Mouse (Mus musculus): ENCODE measurements around the gene Itpkc. TPM values are rescaled to one million over a fixed set of nuclear protein-coding genes. Genes with fewer than 3 reads are reported as not detected.

The Itpkc gene
- 10 to 100 TPM; 19.3 to 20.9 TPM for total RNA-seq (2023)

DNA sequence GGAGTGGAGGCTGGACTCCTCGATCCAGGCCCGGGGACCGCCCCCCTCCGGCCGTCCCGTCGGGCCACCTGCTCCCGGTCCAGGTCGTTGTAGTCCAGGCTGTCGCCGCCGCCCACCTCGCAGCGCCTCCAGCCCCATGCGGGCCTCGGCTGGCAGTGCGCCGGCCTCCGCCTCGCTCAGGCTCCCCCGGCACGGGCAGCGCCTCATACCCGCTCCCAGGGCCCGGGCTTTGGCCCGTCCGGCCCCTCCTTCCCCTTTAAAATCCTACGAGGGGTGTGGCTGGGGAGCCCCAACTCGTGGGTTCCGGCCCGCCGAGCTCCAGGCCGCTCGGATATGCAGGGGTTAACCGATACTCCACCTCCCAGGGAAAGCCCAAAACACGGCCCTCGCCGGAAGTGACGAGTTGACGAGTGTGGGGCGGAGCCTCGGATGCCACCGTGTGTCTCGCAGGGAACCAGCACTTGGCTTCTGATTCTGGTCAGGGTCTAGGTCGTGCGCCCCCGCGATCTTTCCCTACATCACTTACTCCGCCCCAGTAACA, at the start of gene Itpkc:
TSS of gene Itpkc (minus strand) at position 381 of the 541 bp plus-strand sequence.

DNA sequence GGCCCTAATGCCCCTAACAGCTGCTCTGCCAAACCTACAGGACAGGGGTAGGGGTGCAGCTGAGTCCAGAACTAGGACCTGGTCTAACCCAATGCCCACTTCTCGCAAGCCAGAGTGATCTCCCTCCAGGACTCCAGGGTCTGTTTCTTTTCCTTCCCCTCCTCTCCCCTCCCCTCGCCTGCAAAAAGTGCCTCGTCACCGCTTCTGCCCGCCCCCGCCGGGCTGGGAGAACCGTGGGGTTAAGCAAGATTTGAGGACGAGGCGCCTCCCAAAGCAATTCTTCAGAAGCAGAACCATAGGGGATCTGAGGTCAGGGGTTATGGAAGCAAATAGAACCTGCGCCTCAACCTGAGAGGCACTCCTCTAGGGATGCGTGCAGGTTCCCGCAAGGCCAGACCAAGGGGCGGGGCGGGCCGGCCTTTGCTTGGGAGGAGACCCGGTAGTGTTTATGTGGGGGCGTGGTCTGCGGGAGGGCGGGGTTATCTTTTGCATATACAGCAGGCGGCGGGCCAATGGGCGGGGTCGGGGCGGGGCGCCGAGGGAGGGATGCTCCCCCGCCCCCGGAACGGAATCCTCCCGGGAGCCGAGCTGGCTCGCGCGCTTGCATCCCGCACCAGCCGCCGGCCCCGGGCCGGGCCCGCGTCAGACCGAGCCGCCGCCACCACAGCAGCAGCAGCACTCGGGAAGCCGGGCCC, 29.9 kb upstream of the Itpkc start, which contains the start of gene Numbl:
TSS of gene Numbl (plus strand) at position 229 of the 695 bp plus-strand sequence.

DNA sequence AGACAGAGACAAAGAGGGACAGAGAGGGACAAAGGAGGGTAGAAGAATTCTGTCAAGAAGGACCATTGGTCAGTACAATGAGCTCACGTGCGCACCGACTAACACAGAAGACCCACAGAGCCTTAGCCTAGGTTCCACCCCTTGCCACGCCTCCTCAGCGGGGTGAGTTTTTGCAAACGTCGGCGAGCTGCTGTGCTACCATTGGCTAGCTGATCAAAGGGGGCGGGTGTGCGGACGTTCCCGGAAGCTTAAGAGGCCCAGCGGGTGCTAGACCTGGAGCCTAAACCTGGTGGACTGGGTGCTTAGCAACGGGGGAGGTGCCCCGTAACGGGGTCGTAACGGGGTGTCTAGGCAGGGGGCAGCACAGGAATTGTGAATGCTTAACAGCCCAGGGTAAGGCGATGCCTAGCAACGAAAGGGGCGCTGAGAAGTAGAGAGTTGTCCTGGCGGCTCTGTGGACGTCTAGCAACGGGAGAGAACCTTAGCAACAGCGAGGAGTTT, 4.4 kb upstream of the Itpkc start, which contains the start of gene Coq8b:
TSS of gene Coq8b (plus strand) at position 243 of the 501 bp plus-strand sequence.

DNA sequence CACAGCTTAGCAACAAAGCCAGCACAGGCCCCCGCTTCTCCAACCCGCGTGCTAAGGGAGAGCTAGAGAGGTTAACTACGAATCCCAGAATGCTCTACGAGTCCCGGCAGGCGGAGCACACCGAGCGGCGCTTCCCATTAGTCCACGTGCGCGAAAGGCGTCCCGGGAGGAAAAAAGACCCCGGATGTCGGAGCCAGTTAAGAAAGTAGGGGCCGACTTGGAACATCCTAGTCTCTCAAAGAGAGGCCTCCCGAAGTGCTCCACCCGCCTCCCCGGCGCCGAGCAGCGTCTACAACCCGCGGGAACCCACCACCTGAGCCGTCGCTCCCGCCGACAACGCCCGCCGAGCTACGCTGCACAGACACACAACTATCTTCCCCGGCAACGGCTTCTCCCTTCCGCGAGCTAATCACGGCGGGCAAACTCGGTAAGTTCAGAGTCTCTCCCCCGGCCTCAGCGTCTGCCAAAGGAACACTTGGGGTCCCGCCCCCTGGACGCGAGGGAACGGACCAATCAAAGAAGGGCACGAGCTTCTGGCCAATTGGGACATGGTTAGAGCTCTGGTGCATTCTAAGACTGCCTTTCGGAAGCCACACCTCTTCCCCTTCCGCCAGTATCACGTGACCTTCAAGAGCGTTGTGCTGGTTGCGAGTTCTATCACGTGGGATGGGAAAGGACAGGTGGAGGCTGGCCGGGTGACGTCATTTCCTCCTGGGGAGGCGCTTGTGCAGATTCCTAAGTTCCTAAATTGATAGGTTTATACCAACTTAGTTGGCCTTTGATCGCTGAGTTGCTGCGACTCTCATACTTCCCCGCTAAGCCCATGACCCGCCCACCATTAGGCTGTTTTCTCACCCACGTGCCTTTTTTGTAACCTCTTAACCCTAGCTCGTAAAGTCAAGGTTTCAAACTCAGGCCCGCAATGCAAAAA, 32.5 kb downstream of the Itpkc start, which contains the start of the genes BC024978 and Snrpa:
TSS of gene BC024978 (plus strand) at position 101 of the 931 bp plus-strand sequence.
TSS of gene Snrpa (minus strand) at position 591 of the 931 bp plus-strand sequence.

DNA sequence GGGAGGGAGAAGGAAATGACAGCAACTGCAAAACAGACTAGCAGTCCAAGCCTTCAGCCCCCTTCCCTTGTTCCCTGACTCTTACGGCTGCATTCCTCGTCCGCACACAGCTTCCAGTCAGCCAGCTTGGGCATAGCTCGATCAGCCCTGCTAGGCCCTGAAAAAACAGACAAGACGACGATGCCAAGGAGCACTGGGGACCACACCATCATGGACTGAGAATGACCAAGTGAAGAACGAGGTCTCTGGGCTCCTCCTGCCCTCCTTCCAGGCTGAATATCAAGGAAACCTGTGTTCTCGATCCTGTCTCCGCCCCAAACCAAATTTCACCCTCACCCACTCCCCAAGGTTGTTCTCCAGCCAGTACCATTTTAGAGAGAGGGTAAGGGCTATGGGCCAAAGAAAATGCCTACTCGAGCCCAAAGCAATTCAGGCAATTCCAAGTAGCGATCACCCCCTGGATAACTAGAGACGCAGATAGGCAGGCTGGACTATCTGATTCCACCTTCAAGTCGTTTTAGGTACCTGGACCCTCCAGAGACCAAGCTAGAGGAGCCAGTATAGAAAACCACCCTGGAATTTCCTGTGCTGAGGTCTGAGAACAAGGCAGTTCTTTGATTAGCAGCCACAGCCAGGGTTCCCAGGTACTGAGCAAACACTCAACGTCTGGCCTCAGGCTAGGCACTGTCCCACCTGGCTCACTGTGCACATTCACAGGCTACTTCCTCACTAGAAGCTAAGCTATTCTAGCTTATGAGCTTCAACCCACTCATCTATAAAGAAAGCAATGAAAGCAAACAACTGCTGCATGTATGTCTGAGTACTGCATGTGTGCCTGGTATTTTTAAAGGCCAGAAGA, 47.4 kb downstream of the Itpkc start, which contains the start of the genes Gm21983 and Mia:
TSS of gene Gm21983 (minus strand) at position 250 of the 859 bp plus-strand sequence.
TSS of gene Mia (minus strand) at position 321 of the 859 bp plus-strand sequence.

DNA sequence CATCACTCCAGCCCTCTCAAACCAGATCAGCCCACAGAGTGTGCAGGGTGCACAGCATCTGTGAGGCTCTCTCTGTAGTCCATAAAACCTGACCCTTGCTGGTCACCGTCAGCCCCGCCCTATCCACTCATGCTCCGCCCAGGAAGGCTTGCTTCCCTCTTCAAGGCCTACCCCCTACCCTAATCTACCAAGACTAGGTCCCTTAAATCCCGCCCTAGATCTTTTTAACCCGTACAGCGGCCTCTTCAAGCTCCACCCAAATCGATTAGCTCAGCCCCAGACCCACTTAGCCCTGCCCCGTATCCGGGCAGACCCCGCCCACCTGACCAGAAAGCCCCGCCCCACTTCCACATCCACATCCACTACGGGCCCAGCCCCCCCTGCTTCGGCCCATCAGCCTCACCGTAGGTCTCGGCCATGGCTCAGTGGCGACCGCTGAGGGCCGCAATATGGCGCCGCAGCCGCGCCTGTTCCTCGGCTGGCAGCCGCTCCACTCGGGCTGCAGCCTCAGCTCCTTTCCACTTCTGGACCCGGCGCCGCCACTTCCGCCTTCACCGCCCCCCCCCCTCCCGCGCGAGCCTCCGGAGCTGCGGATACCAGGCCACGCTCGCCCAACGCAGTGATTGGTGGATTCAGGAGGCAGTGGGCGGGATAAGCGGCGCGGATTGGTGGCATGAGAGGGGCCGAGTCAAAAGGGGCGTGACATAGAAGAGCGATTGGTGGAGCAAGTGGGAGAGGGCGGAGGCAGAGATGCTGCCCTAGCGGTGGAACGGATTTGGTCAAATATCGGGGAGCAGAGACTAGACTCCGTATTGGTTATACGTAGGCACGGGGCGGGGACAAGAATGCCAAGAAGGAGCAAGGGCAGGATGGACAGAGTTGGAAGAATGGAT, 49.9 kb downstream of the Itpkc start, which contains the start of gene Rab4b:
TSS of gene Rab4b (minus strand) at position 573 of the 893 bp plus-strand sequence.

DNA sequence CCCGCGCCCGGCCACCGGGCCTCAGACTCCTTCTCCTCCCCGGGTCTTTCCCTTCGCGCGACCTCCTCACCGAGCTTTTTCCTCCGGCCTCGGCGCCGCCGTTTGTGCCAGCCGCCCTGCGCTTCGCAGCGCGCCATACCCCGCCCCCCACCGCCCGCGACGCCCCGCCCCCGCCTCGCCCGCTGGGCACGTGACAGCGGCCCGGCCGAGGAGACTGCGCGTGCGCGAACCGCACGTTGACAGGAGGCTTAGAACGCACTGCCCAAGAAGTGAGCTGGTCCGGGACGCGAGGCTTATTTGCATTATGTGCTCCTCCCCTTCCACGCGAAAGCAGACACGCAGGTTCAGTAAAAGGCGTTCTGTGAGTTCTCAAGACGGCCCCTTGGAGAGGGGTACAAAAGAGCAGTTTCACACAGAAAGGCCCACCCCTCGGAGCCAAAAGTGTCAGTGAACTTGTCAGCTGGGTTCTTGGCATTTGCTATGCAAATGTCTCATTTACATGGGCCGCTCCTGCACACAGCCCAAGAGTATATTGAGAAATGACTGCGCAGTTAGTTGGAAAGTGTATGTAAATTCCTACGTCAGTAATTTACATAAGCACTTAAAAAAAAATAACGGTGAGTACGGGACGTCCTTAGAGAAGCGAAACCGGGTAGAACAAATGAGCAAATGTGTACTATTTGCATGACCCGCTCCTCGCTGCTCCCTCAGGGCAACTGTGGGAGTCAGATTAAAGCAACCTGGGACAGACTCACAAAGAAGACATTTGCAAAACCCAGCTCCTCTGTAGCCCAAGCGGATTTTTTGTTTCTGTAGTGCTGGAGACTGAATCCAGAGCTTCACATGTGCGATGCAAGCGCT, 61.6 kb downstream of the Itpkc start, which contains the start of gene Egln2:
TSS of gene Egln2 (minus strand) at position 189 of the 861 bp plus-strand sequence.

Other genes starting within 250 kb of the Itpkc start
- gene Cyp2a12, start 199.6 kb downstream of the Itpkc start, total RNA-seq (2023) = not detected
- gene Cyp2f2, start 108.8 kb downstream of the Itpkc start, total RNA-seq (2023) = under 1 TPM in 1 of 2 experiments, not detected in 1; 0.27 TPM
- gene Cyp2t4, start 74.9 kb downstream of the Itpkc start, total RNA-seq (2023) = not detected
- 10 to 100 TPM; 66.9 to 70.2 TPM for gene Egln2, start 61.9 kb downstream of the Itpkc start, total RNA-seq (2023)
- gene Rab4b, start 49.8 kb downstream of the Itpkc start, total RNA-seq (2023) = 10 to 100 TPM; 83.6 to 86.1 TPM
- gene Gm21983, start 47.6 kb downstream of the Itpkc start, total RNA-seq (2023) = not detected
- gene Mia, start 47.5 kb downstream of the Itpkc start, total RNA-seq (2023) = not detected
- gene BC024978, start 32.9 kb downstream of the Itpkc start, total RNA-seq (2023) = 10 to 100 TPM; 10.6 to 11.1 TPM
- 10 to 100 TPM; 66.3 to 74.6 TPM for gene Snrpa, start 32.4 kb downstream of the Itpkc start, total RNA-seq (2023)
- 10 to 100 TPM; 25.1 to 27.0 TPM for gene Coq8b, start 4.4 kb upstream of the Itpkc start, total RNA-seq (2023)
- gene Numbl, start 29.8 kb upstream of the Itpkc start, total RNA-seq (2023) = 1 to 10 TPM; 3.7 to 5.2 TPM
- 1 to 10 TPM; 1.6 to 1.9 TPM for gene Ltbp4, start 109.0 kb upstream of the Itpkc start, total RNA-seq (2023)
- gene Shkbp1, start 127.4 kb upstream of the Itpkc start, total RNA-seq (2023) = 10 to 100 TPM; 83.7 to 87.8 TPM
- 1 to 10 TPM; 2.3 to 4.4 TPM for gene Gm20479, start 128.8 kb upstream of the Itpkc start, total RNA-seq (2023)
- gene Sptbn4, start 219.0 kb upstream of the Itpkc start, total RNA-seq (2023) = under 1 TPM in 1 of 2 experiments, not detected in 1; 0.18 TPM
- gene Blvrb, start 219.3 kb upstream of the Itpkc start, total RNA-seq (2023) = 100 to 1,000 TPM; 110 to 116 TPM
- 10 to 100 TPM; 26.3 to 27.2 TPM for gene Sertad3, start 245.1 kb upstream of the Itpkc start, total RNA-seq (2023)

Measured in monocyte, adult 59 days (primary cell).